In the genomic region with DNA sequence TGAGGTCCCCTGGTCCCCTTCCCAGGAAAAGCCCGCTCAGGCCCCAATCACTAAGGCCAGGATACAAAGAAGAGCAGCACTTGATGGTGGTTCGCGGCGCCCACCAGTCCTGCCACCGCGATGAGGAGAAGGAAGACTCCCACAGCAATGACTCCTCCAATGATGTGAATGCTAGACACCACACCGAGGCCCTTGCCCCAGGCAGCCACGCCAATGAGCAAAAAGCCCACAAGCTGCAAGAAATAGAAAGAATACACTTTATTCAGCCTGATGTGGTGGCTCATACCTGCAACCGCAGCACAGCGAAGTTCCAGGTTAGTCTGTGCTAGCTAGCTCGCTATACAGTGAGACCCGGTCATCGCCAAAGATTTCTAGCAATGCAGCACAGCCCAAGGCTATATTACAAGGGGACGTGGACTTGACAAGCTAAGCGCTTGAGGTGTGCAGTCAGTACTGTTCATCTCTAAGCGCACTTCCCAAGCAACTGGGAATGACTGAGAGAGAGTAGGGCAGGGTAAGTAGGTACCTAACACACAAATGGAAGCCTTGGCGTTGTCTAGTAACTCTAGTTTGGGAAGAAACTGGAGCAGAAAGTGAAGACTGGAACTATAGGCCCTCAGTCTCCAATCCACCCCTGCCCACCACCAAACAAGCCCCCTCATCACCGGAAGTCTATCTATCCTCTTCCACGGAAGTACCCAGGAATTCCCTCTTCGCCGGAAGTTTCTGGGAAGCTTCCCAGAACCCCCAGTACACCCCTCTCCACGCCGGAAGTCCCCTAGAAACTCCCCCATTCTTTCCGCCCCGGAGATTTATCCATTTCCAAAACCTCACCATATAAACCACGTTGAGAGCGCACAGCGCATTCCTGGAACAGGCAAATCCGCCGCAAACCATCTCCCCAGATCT, we compare ENCODE assay signal across 8 mouse cellular contexts. TPM values are rescaled to one million over a fixed set of nuclear protein-coding genes. Genes with fewer than 3 reads are reported as not detected.
DNase-seq lines count a peak whose midpoint lies in the region; ATAC-seq and TF ChIP-seq lines count a peak whose summit lies in the region.

No protein-coding gene starts in this region.

- TF ChIP-seq CTCF in E14TG2a.4 (conservative IDR thresholded peaks at IDR 0.05; ENCODE audit: low read length) = no peak

- DNase-seq in heart, adult 9 months (ENCODE audit: low spot score in 2 of 2) = no peak
- peak; percentile 45 for DNase-seq in embryo, embryonic 9.5 days (ENCODE audit: extremely low spot score)
- DNase-seq in neural tube, embryonic 10.5 days (ENCODE audit: extremely low spot score, low spot score) = peak; percentile 50
- DNase-seq in urinary bladder, postnatal 14 days (ENCODE audit: low spot score) = no peak
- DNase-seq in right cerebral cortex, postnatal 25 days = no peak

- peak overlapping the region; percentile 61 to 96 for H3K4me3 ChIP-seq in heart, embryonic 14.5 days (ENCODE audit: control insufficient read depth in 1 of 2, insufficient read depth in 1 of 2, low read depth in 1 of 2, low read length in 2 of 2)
- peak overlapping the region; percentile 88 for H3K4me3 ChIP-seq in E14TG2a.4 (replicated peaks; ENCODE audit: low read length)
- peak overlapping the region; percentile 50 for H3K4me3 ChIP-seq in intestine, embryonic 15.5 days (replicated peaks)

- peak overlapping the region; percentile 90 for H3K4me2 ChIP-seq in heart, embryonic 14.5 days (ENCODE audit: low read length)
- H3K4me2 ChIP-seq in intestine, embryonic 15.5 days (replicated peaks) = peak overlapping the region; percentile 85

- H3K36me3 ChIP-seq in heart, embryonic 14.5 days (ENCODE audit: control insufficient read depth, insufficient read depth, low read length) = peaks cover 43% of the 10 kb centered on the region
- H3K36me3 ChIP-seq in E14TG2a.4 (ENCODE audit: insufficient read depth, low read length) = peaks cover 48% of the 10 kb centered on the region
- peaks cover 30% of the 10 kb centered on the region for H3K36me3 ChIP-seq in intestine, embryonic 15.5 days

- H3K9ac ChIP-seq in heart, embryonic 14.5 days (ENCODE audit: low read length) = peak overlapping the region; percentile 79
- H3K9ac ChIP-seq in intestine, embryonic 15.5 days = peak overlapping the region; percentile 64

- peak overlapping the region; percentile 80 to 94 for H3K27ac ChIP-seq in heart, embryonic 14.5 days (replicated peaks in 1 of 2; ENCODE audit: control insufficient read depth in 1 of 2, insufficient read depth in 1 of 2, low read depth in 2 of 2, low read length in 2 of 2)
- peak overlapping the region; percentile 78 for H3K27ac ChIP-seq in intestine, embryonic 15.5 days

- peaks cover 14 to 22% of the 10 kb centered on the region in 2 experiments for H3K4me1 ChIP-seq in heart, embryonic 14.5 days (ENCODE audit: control insufficient read depth in 2 of 2, insufficient read depth in 2 of 2, low read length in 2 of 2)
- peaks cover 63% of the 10 kb centered on the region for H3K4me1 ChIP-seq in E14TG2a.4 (replicated peaks; ENCODE audit: low read depth, low read length)
- peaks cover 33% of the 10 kb centered on the region for H3K4me1 ChIP-seq in intestine, embryonic 15.5 days (replicated peaks)

- H3K9me3 ChIP-seq in heart, embryonic 14.5 days (ENCODE audit: control insufficient read depth, low read length) = no peaks in the 10 kb centered on the region
- H3K9me3 ChIP-seq in E14TG2a.4 (ENCODE audit: low read length) = no peaks in the 10 kb centered on the region
- H3K9me3 ChIP-seq in intestine, embryonic 15.5 days = no peaks in the 10 kb centered on the region

- H3K27me3 ChIP-seq in heart, embryonic 14.5 days (ENCODE audit: control insufficient read depth, insufficient read depth, low read length) = no peaks in the 10 kb centered on the region
- no peaks in the 10 kb centered on the region for H3K27me3 ChIP-seq in E14TG2a.4 (ENCODE audit: insufficient read depth, low read length)
- no peaks in the 10 kb centered on the region for H3K27me3 ChIP-seq in intestine, embryonic 15.5 days (replicated peaks)

- 5% methylated on average over 30 of the region's 30 CpGs for WGBS in heart, embryonic 14.5 days
- WGBS in intestine, embryonic 15.5 days = 5% methylated on average over 30 of the region's 30 CpGs

- ATAC-seq in heart, embryonic 14.5 days (ENCODE audit: insufficient number of reproducible peaks, insufficient read depth, low FRiP score, low read depth) = no peak
- ATAC-seq in intestine, embryonic 15.5 days = peak; percentile 42

RNA-seq across cellular contexts. Expression of gene Tspan31, which starts 0.5 kb away (rescaled TPM):
- polyA plus RNA-seq in heart, embryonic 14.5 days (2014; fragmentation: Nextera tagmentation; extraction: Ambion mirVana) = 99.1 and 101 TPM in 2 replicates
- 167 and 181 TPM in 2 replicates for polyA plus RNA-seq in intestine, embryonic 15.5 days (2015; fragmentation: Nextera tagmentation; extraction: Ambion mirVana)

RNA-seq across cellular contexts. Expression of gene Agap2, which starts 5.5 kb away (rescaled TPM):
- polyA plus RNA-seq in heart, embryonic 14.5 days (2014; fragmentation: Nextera tagmentation; extraction: Ambion mirVana) = 0.27 TPM in 1 of 2 replicates, not detected in the other
- 0.16 and 0.43 TPM in 2 replicates for polyA plus RNA-seq in intestine, embryonic 15.5 days (2015; fragmentation: Nextera tagmentation; extraction: Ambion mirVana)

RNA-seq across cellular contexts. Expression of gene Cdk4, which starts 6.2 kb away (rescaled TPM):
- 929 and 946 TPM in 2 replicates for polyA plus RNA-seq in heart, embryonic 14.5 days (2014; fragmentation: Nextera tagmentation; extraction: Ambion mirVana)
- polyA plus RNA-seq in intestine, embryonic 15.5 days (2015; fragmentation: Nextera tagmentation; extraction: Ambion mirVana) = 1,579 and 1,616 TPM in 2 replicates

RNA-seq across cellular contexts. Expression of gene March9, which starts 9.6 kb away (rescaled TPM):
- polyA plus RNA-seq in heart, embryonic 14.5 days (2014; fragmentation: Nextera tagmentation; extraction: Ambion mirVana) = 0.16 and 0.39 TPM in 2 replicates
- polyA plus RNA-seq in intestine, embryonic 15.5 days (2015; fragmentation: Nextera tagmentation; extraction: Ambion mirVana) = 0.74 and 0.91 TPM in 2 replicates

RNA-seq across cellular contexts. Expression of gene Cyp27b1, which starts 21.5 kb away (rescaled TPM):
- not detected in 2 replicates for polyA plus RNA-seq in heart, embryonic 14.5 days (2014; fragmentation: Nextera tagmentation; extraction: Ambion mirVana)
- polyA plus RNA-seq in intestine, embryonic 15.5 days (2015; fragmentation: Nextera tagmentation; extraction: Ambion mirVana) = 0.05 and 0.11 TPM in 2 replicates

Comparison
In these comparisons a context has a peak if more than half of its experiments do, and no peak if none do; other contexts are left out.
1. DNase-seq: peak in embryo, embryonic 9.5 days (single experiment) and neural tube, embryonic 10.5 days (single experiment); none in heart, adult 9 months (0 of 2), urinary bladder, postnatal 14 days (single experiment) and right cerebral cortex, postnatal 25 days (single experiment).
2. Peak in every context shown above with its lines, with median percentiles within 50 percentile points of each other: H3K4me3 ChIP-seq.